Mouse (Mus musculus) telencephalon, adult 2 months (tissue): ENCODE results near the gene Gm13290.
"Not testable (repeated sequence)": the region's sequence is repeated elsewhere in the genome, so short reads cannot be mapped to it uniquely, and the experiment has no call there.

Source experiments
- DNase-seq: peaks from one replicate; pipeline ENCODE4 v3.0.0-alpha.2; 2011; ENCODE audit warnings: low read depth, low spot score

The Gm13290 gene

DNA sequence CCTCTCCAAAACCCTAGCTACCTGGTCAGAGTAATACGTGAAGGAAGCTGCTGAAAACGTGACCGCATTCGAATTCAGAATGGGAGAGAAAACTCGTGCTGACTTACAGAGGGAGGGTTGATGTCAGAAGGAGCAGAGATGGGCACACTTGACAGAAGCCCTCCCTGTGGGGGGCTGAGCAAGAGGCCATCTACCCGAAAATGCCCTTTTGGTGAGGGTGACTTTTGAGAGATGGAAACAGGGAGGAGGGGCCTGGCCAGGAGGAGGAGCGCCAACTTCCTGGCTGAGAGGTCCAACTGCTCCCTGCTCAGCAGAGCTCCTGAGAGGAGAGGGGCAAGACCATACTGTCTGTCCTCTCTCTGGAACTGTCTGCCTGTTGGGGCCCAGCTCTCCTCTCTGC lies 8.2 kb downstream of the Gm13290 start, which contains the start of gene Ifnz:
TSS of gene Ifnz (plus strand) at position 301 of the 400 bp plus-strand sequence.
- DNase-seq, result not testable (repeated sequence)

- not testable (repeated sequence) for DNase-seq
Observed at GRCm38 (mm10) chr4:88782335-88782734, 8.7 kb downstream of the Gm13290 start.

- DNase-seq, result not testable (repeated sequence)
Observed at GRCm38 (mm10) chr4:88785409-88785808, 11.8 kb downstream of the Gm13290 start, which contains the start of gene Gm13276. TSS of gene Gm13276 (plus strand) at chr4:88785709.

- DNase-seq, result not testable (repeated sequence)
Observed at GRCm38 (mm10) chr4:88788402-88788801, 14.8 kb downstream of the Gm13290 start, which contains the start of gene Gm13277. TSS of gene Gm13277 (plus strand) at chr4:88788632.

DNA sequence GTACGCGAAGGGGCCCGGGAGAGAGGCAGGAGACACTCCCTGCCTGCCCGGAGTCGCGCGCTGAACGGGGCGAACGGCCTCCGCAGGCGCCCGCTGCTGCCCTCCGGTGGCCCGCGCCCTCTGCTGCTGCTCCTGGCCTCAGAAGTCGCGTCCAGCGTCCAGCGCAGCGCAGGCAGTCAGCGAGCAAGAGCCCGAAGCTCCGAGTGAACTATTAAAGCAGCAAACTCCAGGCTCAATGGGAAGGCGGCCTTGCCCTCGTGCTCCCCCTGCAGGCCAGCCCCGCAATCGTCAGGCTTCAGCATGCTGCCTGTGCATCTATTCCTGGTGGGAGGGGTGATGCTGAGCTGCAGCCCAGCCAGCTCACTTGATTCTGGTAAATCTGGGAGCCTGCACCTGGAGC lies 17.6 kb downstream of the Gm13290 start, which contains the start of gene Gm13278:
TSS of gene Gm13278 (plus strand) at position 301 of the 400 bp plus-strand sequence.
- DNase-seq, result not testable (repeated sequence)

- DNase-seq, result not testable (repeated sequence)
Observed at GRCm38 (mm10) chr4:88793936-88794675, 20.5 kb downstream of the Gm13290 start, which contains the start of gene Gm13275. TSS of gene Gm13275 (plus strand) at chr4:88794487.

DNA sequence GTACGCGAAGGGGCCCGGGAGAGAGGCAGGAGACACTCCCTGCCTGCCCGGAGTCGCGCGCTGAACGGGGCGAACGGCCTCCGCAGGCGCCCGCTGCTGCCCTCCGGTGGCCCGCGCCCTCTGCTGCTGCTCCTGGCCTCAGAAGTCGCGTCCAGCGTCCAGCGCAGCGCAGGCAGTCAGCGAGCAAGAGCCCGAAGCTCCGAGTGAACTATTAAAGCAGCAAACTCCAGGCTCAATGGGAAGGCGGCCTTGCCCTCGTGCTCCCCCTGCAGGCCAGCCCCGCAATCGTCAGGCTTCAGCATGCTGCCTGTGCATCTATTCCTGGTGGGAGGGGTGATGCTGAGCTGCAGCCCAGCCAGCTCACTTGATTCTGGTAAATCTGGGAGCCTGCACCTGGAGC lies 23.5 kb downstream of the Gm13290 start, which contains the start of gene Gm13279:
TSS of gene Gm13279 (plus strand) at position 301 of the 400 bp plus-strand sequence.
- DNase-seq, result not testable (repeated sequence)

GRCm38 (mm10) chr4:88799365-88799764 lies 25.7 kb downstream of the Gm13290 start, which contains the start of gene Gm13285:
TSS of gene Gm13285 (plus strand) at chr4:88799665.
- DNase-seq, result not testable (repeated sequence)

- DNase-seq, result not testable (repeated sequence)
Observed at GRCm38 (mm10) chr4:88802954-88803353, 29.3 kb downstream of the Gm13290 start, which contains the start of gene Gm13287. TSS of gene Gm13287 (plus strand) at chr4:88803254.

- not testable (repeated sequence) for DNase-seq
Observed at GRCm38 (mm10) chr4:88805231-88805630, 31.6 kb downstream of the Gm13290 start, which contains the start of gene Gm13288. TSS of gene Gm13288 (plus strand) at chr4:88805531.

- not testable (repeated sequence) for DNase-seq
Observed at GRCm38 (mm10) chr4:88805761-88806160, 32.1 kb downstream of the Gm13290 start.

GRCm38 (mm10) chr4:88815928-88816327 lies 42.3 kb downstream of the Gm13290 start, which contains the start of gene Ifna7:
TSS of gene Ifna7 (plus strand) at chr4:88816228.
- DNase-seq, result no peak

GRCm38 (mm10) chr4:88819659-88820058 lies 46.0 kb downstream of the Gm13290 start, which contains the start of gene Ifna11:
TSS of gene Ifna11 (plus strand) at chr4:88819959.
- DNase-seq, result no peak

DNA sequence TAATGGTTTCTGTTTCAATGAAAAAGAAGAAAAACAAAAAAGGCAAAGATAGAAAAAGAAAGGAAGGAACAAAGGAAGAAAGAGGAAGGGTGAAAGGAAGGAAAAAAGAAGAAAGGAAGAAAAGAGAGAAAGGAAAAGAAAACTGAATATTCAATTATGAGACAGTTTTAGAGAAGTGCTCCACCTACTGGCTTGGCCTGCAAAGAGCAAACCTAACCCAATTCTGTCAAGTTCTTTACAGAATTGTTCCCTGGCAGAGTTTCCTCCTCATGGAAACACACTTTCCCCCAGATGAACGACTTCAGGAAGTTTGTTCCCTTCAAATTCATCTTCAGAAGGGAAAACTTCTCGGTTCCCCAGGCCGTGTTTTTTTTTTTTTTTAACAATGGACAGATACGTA lies 49.4 kb downstream of the Gm13290 start:
- DNase-seq, result no peak
